Mouse (Mus musculus): ENCODE measurements at regions not wholly inside any gene's neighbourhood (a gene's known extent, or its start where the extent isn't known, plus 50 kb on each side); places are given as distances from the start of the nearest gene placed in this dataset.

DNA sequence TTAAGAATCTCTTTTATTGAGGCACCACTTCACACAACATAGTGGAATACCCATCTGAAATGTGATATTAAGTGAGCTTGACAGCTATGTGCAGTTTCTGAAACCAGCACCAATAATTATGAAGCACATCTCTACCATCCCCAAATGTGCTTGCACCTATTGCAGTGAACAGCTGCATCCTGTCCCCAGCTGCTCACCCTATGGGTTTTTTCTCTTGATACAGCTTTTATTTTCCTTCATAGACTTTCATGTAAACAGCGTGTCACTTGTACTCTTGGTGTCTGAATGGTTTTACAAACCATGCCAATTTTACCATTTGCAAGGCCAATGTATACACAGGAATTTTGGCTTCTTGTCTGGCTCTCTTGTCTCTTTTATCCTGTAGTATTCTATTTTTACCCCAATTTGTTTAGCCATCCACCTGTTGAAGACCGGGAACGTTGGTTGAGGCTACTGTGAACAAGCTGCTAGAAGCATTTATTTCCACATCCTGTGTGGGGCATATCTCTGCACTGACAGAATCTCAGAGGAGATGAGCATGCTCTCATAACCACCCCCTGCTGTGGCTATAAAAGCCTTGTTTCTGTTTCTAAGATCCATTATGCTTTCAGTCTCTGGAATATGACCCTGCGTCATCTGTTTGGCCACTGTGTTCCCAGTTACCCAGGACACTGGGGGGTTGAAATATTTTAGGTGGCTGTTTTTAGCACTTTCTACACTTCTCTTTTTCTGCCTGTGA is 197.2 kb upstream of the Mmadhc start:
- Histone ChIP-seq H3K4me1 (ENCODE audit: control insufficient read depth, insufficient read depth) (no peaks in the 10 kb centered on the region), H3K36me3 (replicated peaks; ENCODE audit: control insufficient read depth, insufficient read depth, low read length) (no peaks in the 10 kb centered on the region), H3K4me3 (ENCODE audit: low read depth, low read length) (no peak overlapping the region), H3K4me2 (ENCODE audit: low read depth, low read length) (no peak overlapping the region), H3K27me3 (ENCODE audit: control insufficient read depth, insufficient read depth, low read length) (no peaks in the 10 kb centered on the region), H3K9me3 (replicated peaks; ENCODE audit: control insufficient read depth, low read length) (no peaks in the 10 kb centered on the region), H3K27ac (ENCODE audit: low read depth) (no peak overlapping the region), H3K9ac (replicated peaks; ENCODE audit: low read depth, low read length) (no peak overlapping the region)
- DNase-seq (ENCODE audit: low spot score) (no peak), ATAC-seq (ENCODE audit: insufficient read depth, low read depth) (no peak)
- no peak for TF ChIP-seq CTCF (IDR thresholded peaks at IDR 0.05; ENCODE audit: low read depth)
- TF ChIP-seq EP300 (IDR thresholded peaks at IDR 0.05; ENCODE audit: low read depth): no peak
- 43% methylated on average over 4 of the region's 4 CpGs for WGBS

- Histone ChIP-seq H3K27ac (ENCODE audit: low read depth) (no peak overlapping the region), H3K4me3 (ENCODE audit: low read depth, low read length) (no peak overlapping the region), H3K36me3 (replicated peaks; ENCODE audit: control insufficient read depth, insufficient read depth, low read length) (no peaks in the 10 kb centered on the region), H3K4me1 (ENCODE audit: control insufficient read depth, insufficient read depth) (no peaks in the 10 kb centered on the region), H3K27me3 (ENCODE audit: control insufficient read depth, insufficient read depth, low read length) (no peaks in the 10 kb centered on the region), H3K9ac (replicated peaks; ENCODE audit: low read depth, low read length) (no peak overlapping the region), H3K4me2 (ENCODE audit: low read depth, low read length) (no peak overlapping the region), H3K9me3 (replicated peaks; ENCODE audit: control insufficient read depth, low read length) (peaks cover 7% of the 10 kb centered on the region)
- no peak for TF ChIP-seq CTCF (IDR thresholded peaks at IDR 0.05; ENCODE audit: low read depth)
- TF ChIP-seq EP300 (IDR thresholded peaks at IDR 0.05; ENCODE audit: low read depth): no peak
- DNase-seq (ENCODE audit: low spot score) (no peak), ATAC-seq (ENCODE audit: insufficient read depth, low read depth) (no peak)
- 67% methylated on average over 4 of the region's 4 CpGs for WGBS
Measured at GRCm38 (mm10) chr2:50463799-50464198, 167.2 kb upstream of the Mmadhc start.

DNA sequence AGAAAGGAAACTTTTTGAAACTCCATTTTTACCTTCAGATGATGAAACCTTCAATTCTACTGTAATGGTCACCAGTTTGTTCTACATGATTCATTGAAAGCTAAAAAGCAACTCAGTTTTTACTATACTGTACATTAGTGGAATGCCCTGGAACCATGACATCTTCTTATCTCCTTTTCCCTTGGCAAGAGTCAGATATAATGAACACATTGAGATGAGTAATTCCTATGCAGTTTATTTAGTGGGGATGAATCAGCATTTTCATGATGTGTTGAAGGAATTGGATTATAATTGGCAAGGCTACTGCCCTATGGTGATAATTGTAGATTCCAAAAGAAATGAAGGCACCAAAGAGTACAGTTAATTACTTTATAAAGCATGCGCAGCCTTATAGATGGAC is 165.8 kb upstream of the Mmadhc start:
- 91% methylated on average over 1 of the region's 1 CpGs for WGBS
- Histone ChIP-seq H3K27me3 (ENCODE audit: control insufficient read depth, insufficient read depth, low read length) (no peaks in the 10 kb centered on the region), H3K4me2 (ENCODE audit: low read depth, low read length) (no peak overlapping the region), H3K4me3 (ENCODE audit: low read depth, low read length) (no peak overlapping the region), H3K4me1 (ENCODE audit: control insufficient read depth, insufficient read depth) (no peaks in the 10 kb centered on the region), H3K9me3 (replicated peaks; ENCODE audit: control insufficient read depth, low read length) (peaks cover 10% of the 10 kb centered on the region), H3K36me3 (replicated peaks; ENCODE audit: control insufficient read depth, insufficient read depth, low read length) (no peaks in the 10 kb centered on the region), H3K27ac (ENCODE audit: low read depth) (no peak overlapping the region), H3K9ac (replicated peaks; ENCODE audit: low read depth, low read length) (no peak overlapping the region)
- no peak for ATAC-seq (ENCODE audit: insufficient read depth, low read depth)
- DNase-seq (ENCODE audit: low spot score): no peak
- no peak for TF ChIP-seq CTCF (IDR thresholded peaks at IDR 0.05; ENCODE audit: low read depth)
- TF ChIP-seq EP300 (IDR thresholded peaks at IDR 0.05; ENCODE audit: low read depth): no peak

DNA sequence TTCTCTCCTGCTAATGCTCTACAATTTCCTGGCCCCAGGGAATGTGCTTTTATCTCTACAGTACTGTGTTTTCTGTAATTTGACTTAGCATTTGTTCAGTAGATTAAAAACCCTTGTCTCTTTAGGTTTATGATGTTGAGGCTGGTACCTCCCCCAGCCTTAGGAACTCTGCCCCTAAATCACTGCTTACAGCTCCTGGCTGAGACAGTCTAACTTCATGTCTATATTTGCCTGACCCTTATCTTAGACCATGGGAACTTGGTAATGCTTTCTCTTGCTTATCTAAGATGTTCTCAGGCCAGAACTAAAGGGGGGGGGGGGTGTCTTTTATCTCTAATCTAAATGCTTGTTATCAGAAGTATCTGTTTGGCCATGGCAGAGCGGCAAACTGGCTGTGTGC is 160.1 kb upstream of the Mmadhc start:
- Histone ChIP-seq H3K27me3 (ENCODE audit: control insufficient read depth, insufficient read depth, low read length) (no peaks in the 10 kb centered on the region), H3K4me3 (ENCODE audit: low read depth, low read length) (no peak overlapping the region), H3K9ac (replicated peaks; ENCODE audit: low read depth, low read length) (no peak overlapping the region), H3K27ac (ENCODE audit: low read depth) (no peak overlapping the region), H3K9me3 (replicated peaks; ENCODE audit: control insufficient read depth, low read length) (peaks cover 10% of the 10 kb centered on the region), H3K36me3 (replicated peaks; ENCODE audit: control insufficient read depth, insufficient read depth, low read length) (no peaks in the 10 kb centered on the region), H3K4me2 (ENCODE audit: low read depth, low read length) (no peak overlapping the region), H3K4me1 (ENCODE audit: control insufficient read depth, insufficient read depth) (peaks cover 3% of the 10 kb centered on the region; the same call in 1 of the 2 replicates)
- no peak for TF ChIP-seq EP300 (IDR thresholded peaks at IDR 0.05; ENCODE audit: low read depth)
- TF ChIP-seq CTCF (IDR thresholded peaks at IDR 0.05; ENCODE audit: low read depth): no peak
- ATAC-seq (ENCODE audit: insufficient read depth, low read depth) (no peak), DNase-seq (ENCODE audit: low spot score) (no peak)
- WGBS: 22% methylated on average over 1 of the region's 1 CpGs

GRCm38 (mm10) chr2:50448117-50448516 is 151.5 kb upstream of the Mmadhc start:
- no peak overlapping the region for H3K9ac ChIP-seq (replicated peaks; ENCODE audit: low read depth, low read length)
- no peak for TF ChIP-seq EP300 (IDR thresholded peaks at IDR 0.05; ENCODE audit: low read depth)
- no peak overlapping the region for H3K27ac ChIP-seq (ENCODE audit: low read depth)
- DNase-seq (ENCODE audit: low spot score): no peak
- ATAC-seq (ENCODE audit: insufficient read depth, low read depth): no peak
- no peaks in the 10 kb centered on the region for H3K27me3 ChIP-seq (ENCODE audit: control insufficient read depth, insufficient read depth, low read length)
- no peaks in the 10 kb centered on the region for H3K9me3 ChIP-seq (replicated peaks; ENCODE audit: control insufficient read depth, low read length)
- no peak overlapping the region for H3K4me2 ChIP-seq (ENCODE audit: low read depth, low read length)
- H3K4me1 ChIP-seq (ENCODE audit: control insufficient read depth, insufficient read depth): no peaks in the 10 kb centered on the region
- H3K4me3 ChIP-seq (ENCODE audit: low read depth, low read length): no peak overlapping the region
- no peaks in the 10 kb centered on the region for H3K36me3 ChIP-seq (replicated peaks; ENCODE audit: control insufficient read depth, insufficient read depth, low read length)

GRCm38 (mm10) chr2:50445963-50446485 is 149.4 kb upstream of the Mmadhc start:
- Histone ChIP-seq H3K4me1 (ENCODE audit: control insufficient read depth, insufficient read depth) (no peaks in the 10 kb centered on the region), H3K4me2 (ENCODE audit: low read depth, low read length) (no peak overlapping the region), H3K9ac (replicated peaks; ENCODE audit: low read depth, low read length) (no peak overlapping the region), H3K4me3 (ENCODE audit: low read depth, low read length) (no peak overlapping the region), H3K27me3 (ENCODE audit: control insufficient read depth, insufficient read depth, low read length) (no peaks in the 10 kb centered on the region), H3K36me3 (replicated peaks; ENCODE audit: control insufficient read depth, insufficient read depth, low read length) (no peaks in the 10 kb centered on the region), H3K9me3 (replicated peaks; ENCODE audit: control insufficient read depth, low read length) (no peaks in the 10 kb centered on the region), H3K27ac (ENCODE audit: low read depth) (no peak overlapping the region)
- 59% methylated on average over 2 of the region's 2 CpGs for WGBS
- TF ChIP-seq EP300 (IDR thresholded peaks at IDR 0.05; ENCODE audit: low read depth) (no peak), CTCF (IDR thresholded peaks at IDR 0.05; ENCODE audit: low read depth) (no peak)
- DNase-seq (ENCODE audit: low spot score) (no peak), ATAC-seq (ENCODE audit: insufficient read depth, low read depth) (no peak)
